Mouse (Mus musculus) MN1 (cell line): ENCODE data around the gene Car9.
A peak's percentile ranks its signal among the peaks of the same experiment; 100 is the strongest.
"Not testable (repeated sequence)": the region's sequence is repeated elsewhere in the genome, so short reads cannot be mapped to it uniquely, and the experiment has no call there.

ENCODE experiments used
- DNase-seq: peaks from one replicate; pipeline ENCODE4 v3.0.0-alpha.2; 2016; ENCODE audit warnings: low spot score

Gene Car9

GRCm38 (mm10) chr4:43506536-43507185, at the start of gene Car9:
TSS of gene Car9 (plus strand) at chr4:43506966.
- no peak for DNase-seq

GRCm38 (mm10) chr4:43457124-43457523, 49.6 kb upstream of the Car9 start:
- no peak for DNase-seq

GRCm38 (mm10) chr4:43463102-43463501, 43.7 kb upstream of the Car9 start:
- DNase-seq = no peak

GRCm38 (mm10) chr4:43465935-43466334, 40.8 kb upstream of the Car9 start:
- DNase-seq = no peak

GRCm38 (mm10) chr4:43466872-43467271, 39.9 kb upstream of the Car9 start:
- no peak for DNase-seq

GRCm38 (mm10) chr4:43470301-43470700, 36.5 kb upstream of the Car9 start:
- DNase-seq = no peak

- no peak for DNase-seq
These were observed 33.1 kb upstream of the Car9 start for GRCm38 (mm10) chr4:43473636-43474035.

GRCm38 (mm10) chr4:43476604-43477003, 30.2 kb upstream of the Car9 start:
- DNase-seq = no peak

GRCm38 (mm10) chr4:43477857-43478533, 28.8 kb upstream of the Car9 start:
- DNase-seq = peak; percentile 90

- no peak for DNase-seq
These were observed 28.3 kb upstream of the Car9 start for GRCm38 (mm10) chr4:43478534-43478858.

- DNase-seq = peak; percentile 76
These were observed 27.6 kb upstream of the Car9 start for GRCm38 (mm10) chr4:43478906-43479832.

- DNase-seq = no peak
These were observed 25.8 kb upstream of the Car9 start for GRCm38 (mm10) chr4:43480985-43481384.

- no peak for DNase-seq
These were observed 24.8 kb upstream of the Car9 start for GRCm38 (mm10) chr4:43481894-43482456.

- no peak for DNase-seq
These were observed 24.2 kb upstream of the Car9 start for GRCm38 (mm10) chr4:43482591-43482990.

GRCm38 (mm10) chr4:43483535-43484091, 23.2 kb upstream of the Car9 start, which contains the start of gene Sit1:
TSS of gene Sit1 (minus strand) at chr4:43483734.
- DNase-seq = no peak

- not testable (repeated sequence) for DNase-seq
These were observed 21.1 kb upstream of the Car9 start for GRCm38 (mm10) chr4:43485666-43486065.

GRCm38 (mm10) chr4:43489611-43490010, 17.2 kb upstream of the Car9 start:
- DNase-seq = no peak

- no peak for DNase-seq
These were observed 16.0 kb upstream of the Car9 start for GRCm38 (mm10) chr4:43490801-43491200.

GRCm38 (mm10) chr4:43492101-43492820, 14.5 kb upstream of the Car9 start:
- DNase-seq = peak; percentile 30

- peak; percentile 94 for DNase-seq
These were observed 14.0 kb upstream of the Car9 start, which contains the start of gene Ccdc107 for GRCm38 (mm10) chr4:43492821-43493185. TSS of gene Ccdc107 (plus strand) at chr4:43492900.

- DNase-seq = peak; percentile 94
These were observed 13.4 kb upstream of the Car9 start for GRCm38 (mm10) chr4:43493186-43493845.
